Mouse (Mus musculus) adrenal gland, postnatal 14 days (tissue): ENCODE data around the gene Vpreb2. TPM values are rescaled to one million over a fixed set of nuclear protein-coding genes. Genes with fewer than 3 reads are reported as not detected.
"Not testable (repeated sequence)": the region's sequence is repeated elsewhere in the genome, so short reads cannot be mapped to it uniquely, and the experiment has no call there.

Experiments
- DNase-seq: peaks from one replicate; pipeline ENCODE4 v3.0.0; 2021; ENCODE audit warnings: mixed read lengths
- total RNA-seq: library from RNA; stranded (reverse); gene quantifications from 2 replicates; pipeline ENCODE4 v1.2.3, GENCODE M21; 2021

Gene Vpreb2
- total RNA-seq, 1 experiment from 2014 or later, result not detected

DNA sequence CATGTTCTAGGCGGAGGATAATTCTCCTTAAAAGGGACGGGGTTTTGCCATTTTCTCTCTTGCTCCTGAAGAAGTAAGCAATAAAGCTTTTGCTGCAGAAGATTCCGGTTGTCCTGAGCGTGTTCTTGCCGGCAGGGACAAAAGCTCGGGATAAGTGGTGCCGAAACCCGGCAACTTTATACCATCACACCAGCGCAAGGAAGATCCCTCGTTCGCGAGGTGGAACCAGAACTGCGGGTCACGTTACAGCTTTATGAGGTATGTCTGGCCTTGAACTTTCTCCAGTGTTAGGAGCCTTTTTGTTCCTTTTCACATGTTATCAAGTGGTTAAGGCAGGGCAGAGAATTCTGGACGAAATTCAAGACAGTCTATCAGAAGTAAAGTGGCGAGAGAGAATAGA, 12.1 kb downstream of the Vpreb2 start:
- DNase-seq, result not testable (repeated sequence)

DNA sequence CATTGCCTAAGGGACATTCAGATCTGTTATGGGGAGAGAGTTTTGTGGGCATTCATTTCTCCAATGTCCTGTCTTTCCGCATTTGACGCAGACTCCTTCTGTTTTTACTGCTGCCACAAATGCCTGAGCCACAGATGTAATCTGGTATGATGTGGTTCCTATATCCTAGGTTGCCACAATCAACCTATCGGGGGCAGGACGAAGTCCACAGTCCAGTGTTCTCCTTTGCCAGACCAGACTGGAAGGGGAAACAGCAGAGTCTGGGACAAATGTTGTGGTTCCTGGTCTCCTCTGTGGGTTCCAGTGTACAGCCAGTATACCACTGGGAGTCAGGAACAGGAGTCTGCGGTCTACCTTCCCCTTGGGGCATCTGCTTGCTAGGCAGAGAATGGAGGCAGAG, 19.4 kb downstream of the Vpreb2 start:
- DNase-seq, result no peak

DNA sequence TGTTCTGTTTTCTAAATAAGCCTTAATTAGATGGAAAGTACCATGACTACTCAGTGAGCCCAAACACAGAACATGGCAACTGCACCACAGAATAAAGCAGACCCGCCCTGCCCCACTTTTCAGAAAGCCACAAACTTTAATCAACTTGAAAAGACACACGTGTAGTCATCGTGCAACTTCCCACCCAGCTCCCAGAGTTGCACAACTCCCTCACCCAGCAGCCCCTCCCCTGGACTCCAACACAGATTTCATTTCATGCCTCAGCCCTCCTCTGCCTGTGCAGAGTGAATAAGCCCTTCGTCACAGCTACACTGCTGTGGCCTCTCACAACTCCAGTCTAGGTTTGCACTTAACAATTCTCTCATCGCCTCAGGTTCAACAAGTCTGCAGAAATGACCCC, 24.4 kb downstream of the Vpreb2 start:
- DNase-seq, result no peak

DNA sequence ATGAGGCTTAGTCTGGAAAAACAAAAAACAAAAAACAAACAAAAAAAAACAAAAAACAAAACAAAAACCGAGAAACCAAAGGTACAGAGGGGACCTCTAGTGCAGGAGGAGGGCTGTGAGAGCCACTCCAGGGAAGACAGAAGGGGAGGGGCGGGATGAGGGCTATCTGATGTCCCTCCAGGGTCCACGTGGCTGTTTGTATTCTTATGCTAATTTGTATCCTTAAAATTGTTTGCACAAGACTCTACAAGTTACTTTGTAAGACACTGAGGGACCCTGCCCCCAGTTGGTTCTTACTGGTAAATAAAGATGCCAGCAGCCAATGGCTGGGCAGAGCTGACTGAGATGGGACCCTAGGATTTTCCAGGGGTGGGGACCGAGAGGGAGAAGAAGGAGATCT, 26.9 kb downstream of the Vpreb2 start:
- no peak for DNase-seq

DNA sequence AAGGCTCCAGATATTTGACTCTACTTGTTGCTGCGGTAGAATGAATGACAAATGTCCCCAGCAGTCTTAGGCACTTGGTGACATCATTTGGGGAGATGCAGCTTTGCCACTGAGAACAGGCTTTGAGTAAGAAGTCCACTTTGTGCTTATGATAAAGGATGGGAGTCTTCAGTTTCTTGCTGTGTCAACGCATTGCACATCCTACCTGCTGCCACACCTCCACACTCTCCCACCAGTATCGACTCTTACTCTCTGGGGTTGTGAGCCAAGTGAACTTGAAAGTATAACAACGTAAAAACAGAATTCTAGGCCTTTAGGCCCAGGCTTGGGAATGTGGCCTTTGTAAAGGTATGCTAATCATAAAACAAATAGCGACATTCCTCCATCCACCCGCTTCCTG, 30.9 kb downstream of the Vpreb2 start:
- no peak for DNase-seq

DNA sequence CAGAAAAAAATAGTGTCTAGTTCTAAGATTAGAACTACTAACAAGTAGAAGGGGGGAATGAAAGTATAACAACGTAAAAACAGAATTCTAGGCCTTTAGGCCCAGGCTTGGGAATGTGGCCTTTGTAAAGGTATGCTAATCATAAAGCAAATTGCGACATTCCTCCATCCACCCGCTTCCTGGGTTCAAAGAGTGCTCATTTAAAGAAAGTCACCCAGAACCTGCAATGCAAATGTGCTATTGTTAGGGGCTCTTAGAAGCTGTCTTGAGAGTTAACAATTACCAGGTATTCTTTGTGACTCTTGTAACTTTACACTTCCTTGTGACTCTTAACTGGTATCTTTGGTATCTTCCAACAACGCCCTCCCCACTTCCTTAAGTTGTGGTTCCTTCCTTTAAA, 36.3 kb downstream of the Vpreb2 start:
- not testable (repeated sequence) for DNase-seq

DNA sequence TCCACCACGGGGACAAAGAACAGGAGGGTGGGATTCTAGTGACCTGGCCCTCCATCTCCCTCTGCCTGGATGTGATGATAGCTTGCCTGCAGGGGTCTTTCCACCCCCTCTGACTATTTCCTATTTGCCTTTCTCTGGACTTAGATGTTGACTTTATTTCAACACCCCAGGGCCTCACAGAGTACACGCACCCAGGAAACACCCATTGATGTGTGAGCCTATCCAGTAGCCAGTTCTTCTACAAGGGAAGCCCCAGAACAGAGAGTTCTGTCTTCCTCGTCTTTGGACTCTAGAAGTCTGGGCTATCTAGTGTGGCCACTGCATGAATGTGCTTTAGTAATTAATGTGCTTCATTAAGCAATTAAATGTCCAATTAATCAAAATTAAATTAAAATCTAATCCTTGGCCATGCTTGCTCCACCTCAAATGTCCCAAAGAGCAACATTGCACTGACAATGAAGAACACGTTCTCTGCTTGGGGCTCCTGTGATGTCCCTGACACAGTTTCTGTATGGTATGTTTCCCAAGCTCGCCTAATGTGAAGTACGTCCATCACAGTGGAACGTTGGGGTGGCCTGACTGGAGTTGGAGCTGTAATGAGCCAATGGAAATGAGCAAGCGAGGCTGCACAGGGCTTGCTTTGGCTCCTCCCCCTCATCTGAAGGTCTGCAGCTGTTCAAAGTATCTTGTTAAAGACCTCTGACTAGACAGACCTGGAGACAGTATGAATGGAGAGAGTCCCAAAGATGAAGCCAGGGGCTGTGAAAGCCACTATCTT, 42.7 kb downstream of the Vpreb2 start:
- no peak for DNase-seq

DNA sequence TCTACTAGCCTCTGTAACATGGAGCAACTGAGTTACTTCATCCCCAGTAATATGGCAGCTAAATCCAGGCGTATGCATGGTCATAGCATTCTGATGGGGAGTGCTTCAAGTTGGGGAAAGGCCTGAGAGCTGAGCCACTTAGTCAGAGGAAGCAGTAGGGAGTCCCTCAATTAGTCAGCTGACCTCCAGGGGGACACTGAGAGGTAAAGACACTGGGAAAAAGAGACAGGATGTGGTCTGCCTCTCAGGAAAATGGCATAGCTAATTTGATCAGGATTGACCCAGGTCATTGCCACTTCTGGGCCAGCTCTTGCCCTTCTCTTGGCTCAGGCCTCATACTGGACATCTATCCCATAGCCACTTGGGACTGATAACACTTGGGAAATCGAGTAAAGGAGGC, 47.1 kb downstream of the Vpreb2 start:
- DNase-seq, result no peak

Other genes with a start within 250 kb of the Vpreb2 start
- gene Med15, start 247.5 kb upstream of the Vpreb2 start, total RNA-seq, result 51.3 and 60.3 TPM in 2 replicates
- gene Klhl22, start 220.8 kb upstream of the Vpreb2 start, total RNA-seq, result 40.3 and 43.1 TPM in 2 replicates
- 11.3 and 12.4 TPM in 2 replicates for gene Scarf2, start 183.1 kb upstream of the Vpreb2 start, total RNA-seq
- not detected in 2 replicates for gene B830017H08Rik, start 147.3 kb upstream of the Vpreb2 start, total RNA-seq
- gene Car15, start 142.1 kb upstream of the Vpreb2 start, total RNA-seq, result 1.3 and 2.2 TPM in 2 replicates
- 0.15 and 0.30 TPM in 2 replicates for gene Gm20518, start 88.8 kb upstream of the Vpreb2 start, total RNA-seq
- gene Tssk1, start 86.2 kb upstream of the Vpreb2 start, total RNA-seq, result 0.19 TPM in 1 of 2 replicates, not detected in the other
- gene Dgcr2, start 81.9 kb upstream of the Vpreb2 start, total RNA-seq, result 57.6 and 63.6 TPM in 2 replicates
- not detected in 2 replicates for gene Tssk2, start 81.8 kb upstream of the Vpreb2 start, total RNA-seq
- 16.0 and 20.2 TPM in 2 replicates for gene Ess2, start 69.1 kb upstream of the Vpreb2 start, total RNA-seq
- not detected in 2 replicates for gene Gsc2, start 65.4 kb upstream of the Vpreb2 start, total RNA-seq
- 107 and 109 TPM in 2 replicates for gene Slc25a1, start 52.2 kb upstream of the Vpreb2 start, total RNA-seq
- gene Dgcr6, start 72.4 kb downstream of the Vpreb2 start, total RNA-seq, result 55.3 and 58.7 TPM in 2 replicates
- 37.6 and 37.9 TPM in 2 replicates for gene Prodh, start 109.8 kb downstream of the Vpreb2 start, total RNA-seq
- 0.33 and 0.86 TPM in 2 replicates for gene Rtn4r, start 147.2 kb downstream of the Vpreb2 start, total RNA-seq
- gene Ccdc188, start 237.5 kb downstream of the Vpreb2 start, total RNA-seq, result not detected in 2 replicates